Mouse (Mus musculus) embryo, embryonic 9.5 days (tissue): ENCODE results near the gene Otulin.

Source experiments
- DNase-seq: peaks from one replicate; pipeline ENCODE4 v3.0.0-alpha.2; 2017; ENCODE audit errors: extremely low spot score

Gene Otulin

GRCm38 (mm10) chr15:27613255-27613654, 17.2 kb downstream of the Otulin start:
- DNase-seq: no peak

DNA sequence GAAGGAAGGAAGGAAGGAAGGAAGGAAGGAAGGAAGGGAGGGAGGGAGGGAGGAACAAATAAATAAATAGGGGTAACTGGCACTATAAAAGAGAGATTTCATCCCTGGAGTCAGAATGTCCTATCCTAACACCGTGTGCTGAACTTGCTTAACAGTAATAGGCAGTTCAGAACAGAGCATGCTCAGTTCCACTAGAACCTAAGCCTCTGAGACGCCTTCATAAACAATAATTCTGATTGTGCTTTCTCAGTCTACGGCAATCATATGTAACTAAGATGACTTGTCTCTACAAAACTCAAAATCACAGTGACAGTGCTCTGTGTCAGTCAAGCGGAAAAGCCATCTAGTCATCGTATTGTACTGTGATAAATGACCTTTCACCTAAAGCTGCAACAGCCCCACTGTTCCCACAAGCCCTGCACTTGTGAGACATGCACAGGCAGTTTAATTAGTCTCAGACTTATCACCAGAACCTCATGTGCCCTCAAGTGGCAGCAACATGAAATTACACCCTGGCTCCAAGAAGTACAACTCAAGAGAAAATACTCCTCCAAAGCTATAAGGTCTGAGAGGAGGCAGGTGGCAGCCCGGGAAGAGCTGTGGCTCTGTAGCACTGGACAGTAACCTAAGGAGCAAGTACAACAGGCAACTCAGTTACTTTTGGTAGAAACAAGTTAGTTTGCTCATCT, 17.8 kb downstream of the Otulin start:
- DNase-seq: peak; percentile 63

GRCm38 (mm10) chr15:27609554-27609953, 20.9 kb downstream of the Otulin start:
- DNase-seq: no peak

GRCm38 (mm10) chr15:27605252-27605651, 25.2 kb downstream of the Otulin start:
- no peak for DNase-seq

GRCm38 (mm10) chr15:27604558-27604957, 25.9 kb downstream of the Otulin start:
- DNase-seq: no peak

DNA sequence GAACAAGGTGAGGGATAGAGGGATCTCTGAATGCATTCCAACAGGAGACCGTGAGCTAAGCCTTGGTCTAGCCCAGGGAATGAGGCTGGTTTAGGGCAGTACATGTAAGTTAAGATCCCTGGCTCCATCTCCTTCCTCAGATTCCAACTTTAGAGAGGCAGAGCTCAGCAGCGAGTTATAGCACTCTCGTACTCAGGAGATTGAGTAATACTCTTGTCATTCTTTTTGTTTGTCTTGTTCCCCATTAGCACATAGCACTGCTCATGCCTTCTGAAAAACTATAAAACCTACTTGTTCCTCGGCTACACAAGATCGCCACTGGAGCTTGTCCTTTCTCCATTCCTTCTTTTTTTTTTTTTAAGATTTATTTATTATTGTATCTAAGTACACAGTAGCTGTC, 30.0 kb downstream of the Otulin start:
- no peak for DNase-seq

GRCm38 (mm10) chr15:27598786-27599385, 31.6 kb downstream of the Otulin start:
- DNase-seq: no peak

DNA sequence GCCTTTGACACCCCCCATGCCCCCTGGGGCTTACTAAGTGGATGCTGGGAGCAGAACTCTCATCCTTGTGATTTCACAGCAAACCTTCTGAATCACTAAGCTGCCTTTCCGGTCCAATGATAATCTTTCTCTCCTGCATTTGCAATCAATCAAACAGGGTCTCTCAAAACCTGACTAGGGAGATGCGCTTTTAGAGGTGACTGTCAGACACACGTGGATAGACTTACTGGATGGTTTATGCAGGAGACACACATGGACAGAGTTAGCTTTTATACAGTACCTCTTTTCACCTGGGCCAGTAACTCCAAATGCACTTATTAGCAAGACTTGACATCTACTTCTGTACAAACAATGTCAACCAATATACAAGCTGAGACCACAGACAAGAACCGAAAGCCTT, 33.0 kb downstream of the Otulin start:
- DNase-seq: no peak

DNA sequence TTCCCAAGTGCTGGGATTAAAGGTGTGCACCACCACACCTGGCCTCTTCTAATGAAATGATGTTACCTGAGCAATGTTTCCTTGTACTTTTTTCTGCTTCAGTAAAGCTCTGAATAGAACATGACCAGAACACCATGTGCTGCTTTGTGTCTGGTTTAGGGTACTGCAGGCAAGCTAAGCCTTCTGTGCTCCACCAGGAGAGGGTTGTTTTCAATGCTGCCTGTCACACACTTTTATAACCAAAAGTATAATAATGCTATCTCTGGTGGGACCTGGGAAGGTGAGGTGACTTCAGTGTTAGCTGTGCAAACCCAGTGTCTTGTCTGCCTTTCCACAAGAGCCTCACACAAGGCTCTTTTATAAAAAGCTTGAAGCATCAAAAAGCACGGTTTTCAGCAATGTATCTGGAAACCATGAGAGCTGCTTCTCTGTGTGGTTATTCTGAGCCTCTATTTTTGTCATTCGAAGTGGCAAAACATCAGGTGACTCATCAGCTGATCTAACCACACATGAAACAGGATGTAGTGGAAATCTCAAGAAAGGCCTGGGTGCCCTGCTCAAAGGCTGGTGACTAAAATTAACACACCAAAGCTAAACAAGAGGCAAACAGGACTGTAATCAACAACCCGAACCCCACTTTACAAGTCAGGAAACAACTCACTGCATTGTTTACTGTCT, 33.9 kb downstream of the Otulin start:
- no peak for DNase-seq

DNA sequence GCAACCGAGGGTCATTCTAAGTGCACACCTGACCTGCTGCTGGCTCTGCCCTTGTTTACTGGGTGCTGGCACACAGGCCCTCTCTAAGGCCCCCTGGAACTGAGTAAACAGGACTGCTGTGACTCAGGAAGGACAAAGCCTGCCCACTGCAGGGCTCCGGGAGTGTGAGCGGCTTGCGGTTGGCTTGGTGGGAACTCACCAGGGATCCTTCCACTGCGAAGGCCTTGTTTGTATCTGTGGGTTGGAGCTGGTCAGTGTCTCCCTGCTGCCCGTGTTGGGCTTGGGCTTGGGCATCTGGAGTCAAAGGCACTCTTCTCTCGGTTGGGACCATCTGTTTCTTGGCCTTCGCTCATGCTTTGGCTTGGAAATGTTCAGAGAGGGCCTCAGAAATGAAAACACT, 34.9 kb downstream of the Otulin start:
- peak; percentile 14 for DNase-seq

DNA sequence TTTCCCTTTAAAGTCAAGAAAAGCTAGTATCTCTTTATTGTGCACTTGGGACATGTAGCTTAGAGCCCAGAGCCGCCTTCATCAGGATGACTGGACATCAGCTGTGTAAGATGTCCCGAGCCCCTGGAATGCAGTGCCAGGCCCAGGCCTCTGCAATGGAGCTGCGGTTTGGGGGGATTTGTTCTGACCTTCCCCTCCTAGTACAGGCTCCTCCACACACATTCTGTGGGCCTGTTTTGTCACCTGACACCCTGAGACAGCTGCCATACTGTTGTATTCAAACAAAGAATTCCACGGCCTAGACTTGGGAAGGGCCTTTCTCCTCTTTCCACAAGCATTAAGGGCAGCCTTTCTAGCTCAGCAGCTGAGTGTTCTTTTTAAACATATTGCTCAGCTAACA, 35.5 kb downstream of the Otulin start:
- DNase-seq: peak; percentile 18

DNA sequence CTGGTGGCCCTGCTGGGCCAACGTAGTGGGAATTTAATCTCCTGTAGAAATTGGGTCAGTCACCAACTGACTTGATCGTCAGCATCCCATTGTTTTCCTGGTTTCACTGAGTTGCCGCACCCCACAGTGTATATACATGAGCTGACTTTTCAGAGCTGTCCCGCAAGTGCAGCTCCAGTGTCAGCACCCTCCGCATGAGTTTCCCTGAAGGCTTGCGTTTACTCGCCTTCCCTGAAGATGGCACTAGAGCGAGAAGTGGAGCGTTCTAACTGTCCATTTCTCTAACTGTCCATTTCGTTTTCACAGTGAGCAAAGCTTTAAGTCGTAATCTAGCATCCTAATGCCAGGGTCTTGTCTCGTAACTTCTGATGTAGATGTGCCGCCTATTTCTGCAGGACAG, 36.8 kb downstream of the Otulin start:
- no peak for DNase-seq

DNA sequence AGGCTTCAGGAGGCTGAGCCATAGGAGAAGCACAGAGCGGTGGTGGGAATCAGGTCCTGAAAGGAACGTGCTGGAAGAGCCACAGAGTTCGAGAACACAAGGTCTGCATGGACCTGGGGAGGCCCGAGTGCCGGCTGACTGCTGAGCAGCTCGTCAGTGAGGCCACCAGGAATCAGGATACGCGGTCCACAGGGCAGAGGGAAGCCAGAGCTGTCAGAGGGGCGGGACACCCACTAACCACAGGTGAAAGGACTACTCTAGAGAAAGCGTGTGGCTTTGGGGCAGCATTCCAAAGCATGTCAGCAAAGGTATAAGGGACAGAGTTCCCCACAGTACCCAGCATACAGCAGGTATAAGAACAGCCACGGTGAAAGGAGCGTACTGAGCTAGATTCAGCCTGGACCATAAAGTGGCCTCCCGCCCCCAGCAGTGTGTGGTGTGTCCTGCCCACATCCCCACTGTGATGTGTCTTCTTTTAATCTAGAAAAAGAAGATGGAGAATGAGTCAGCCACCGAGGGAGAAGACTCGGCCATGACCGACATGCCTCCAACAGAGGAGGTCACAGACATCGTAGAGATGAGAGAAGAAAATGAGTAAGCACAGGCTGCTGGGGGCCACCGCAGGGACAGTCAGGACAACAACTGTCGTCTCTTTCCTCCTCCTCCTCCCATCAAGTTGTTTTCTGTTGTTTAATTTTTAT, 37.7 kb downstream of the Otulin start:
- no peak for DNase-seq

DNA sequence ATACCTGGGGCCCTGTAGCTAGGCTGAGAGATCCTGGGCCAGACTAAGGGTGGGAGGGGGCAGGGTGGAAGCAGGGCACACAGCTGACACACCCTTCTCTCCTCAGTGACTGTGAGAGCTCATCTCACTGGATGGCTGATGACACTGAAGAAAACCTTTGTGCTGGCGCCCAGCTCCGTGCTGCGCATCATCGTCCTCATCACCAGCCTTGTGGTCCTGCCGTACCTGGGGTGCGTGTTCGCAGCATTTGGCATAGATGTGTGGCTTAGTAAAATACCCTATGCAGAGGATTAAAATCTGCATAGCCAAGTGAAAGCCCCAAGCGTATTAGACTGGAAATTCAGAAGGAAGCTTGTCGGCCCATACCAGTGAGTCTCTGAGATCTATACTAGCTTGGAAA, 39.7 kb downstream of the Otulin start:
- DNase-seq: no peak

- DNase-seq: no peak
These were observed 42.2 kb downstream of the Otulin start for GRCm38 (mm10) chr15:27588087-27588826.

- DNase-seq: no peak
These were observed 44.4 kb downstream of the Otulin start for GRCm38 (mm10) chr15:27586093-27586480.

GRCm38 (mm10) chr15:27585466-27586092, 44.9 kb downstream of the Otulin start:
- no peak for DNase-seq

DNA sequence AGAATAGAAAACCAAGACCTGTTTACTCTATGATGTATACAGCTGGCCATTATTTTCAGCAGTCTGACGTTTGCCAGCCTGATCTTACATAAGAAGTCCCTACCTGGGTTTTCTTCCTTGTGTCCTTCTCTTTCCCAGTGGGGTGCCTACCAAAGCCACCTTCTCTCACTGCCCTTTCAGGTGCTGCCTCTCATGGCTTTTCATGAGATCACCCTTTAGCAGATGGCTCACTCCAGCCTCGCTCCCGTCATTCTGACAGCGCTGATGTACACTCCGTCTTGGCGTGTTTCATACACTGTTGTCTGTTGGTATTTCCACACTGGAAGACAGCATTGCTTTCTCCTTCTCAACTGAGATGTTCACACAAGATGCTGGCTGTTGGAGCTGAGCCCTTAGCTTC, 46.9 kb downstream of the Otulin start:
- DNase-seq: no peak

DNA sequence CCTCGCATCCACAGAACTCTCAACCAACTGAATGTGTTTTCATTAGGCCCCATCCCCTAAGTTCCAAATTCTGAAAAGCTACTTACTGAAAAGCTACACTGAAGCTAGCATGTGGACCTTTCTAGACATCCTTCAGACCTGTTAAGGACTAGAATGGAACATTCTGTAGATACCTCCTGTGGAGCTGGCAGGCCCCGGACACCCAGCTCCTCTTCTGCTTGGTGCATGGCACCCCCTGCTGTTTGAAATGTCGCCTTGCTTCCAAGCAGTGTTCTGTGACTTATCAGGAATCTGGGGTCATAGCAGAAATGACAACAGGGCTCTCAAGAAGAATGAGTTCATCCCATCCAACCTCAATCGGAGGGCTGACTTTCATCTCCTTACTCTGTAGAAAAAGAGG, 47.5 kb downstream of the Otulin start:
- peak; percentile 22 for DNase-seq

- no peak for DNase-seq
These were observed 48.1 kb downstream of the Otulin start for GRCm38 (mm10) chr15:27582428-27582827.

DNA sequence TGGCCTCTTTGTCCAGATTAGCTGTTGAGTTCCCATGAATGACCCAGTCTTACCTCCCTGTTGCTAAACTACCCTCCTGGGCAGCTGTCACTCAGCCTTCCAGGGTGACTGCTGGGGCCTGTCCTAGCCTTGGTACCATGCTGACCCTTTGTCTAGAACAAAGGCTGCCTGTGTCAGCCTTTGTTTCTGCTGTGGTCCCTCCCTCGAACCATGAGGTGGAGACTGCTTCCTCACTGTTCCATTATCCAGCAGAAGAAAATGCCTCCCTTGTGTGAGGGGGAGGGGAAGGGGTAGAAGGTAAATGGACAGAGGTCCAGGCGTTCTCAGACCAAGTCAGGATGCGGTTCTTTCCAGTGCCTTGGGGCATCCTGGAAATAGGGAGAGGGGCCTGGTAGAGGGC, 48.9 kb downstream of the Otulin start:
- DNase-seq: peak; percentile 52
